Mouse (Mus musculus): Measurements from ENCODE around the gene A930017K11Rik.

A930017K11Rik gene

DNA sequence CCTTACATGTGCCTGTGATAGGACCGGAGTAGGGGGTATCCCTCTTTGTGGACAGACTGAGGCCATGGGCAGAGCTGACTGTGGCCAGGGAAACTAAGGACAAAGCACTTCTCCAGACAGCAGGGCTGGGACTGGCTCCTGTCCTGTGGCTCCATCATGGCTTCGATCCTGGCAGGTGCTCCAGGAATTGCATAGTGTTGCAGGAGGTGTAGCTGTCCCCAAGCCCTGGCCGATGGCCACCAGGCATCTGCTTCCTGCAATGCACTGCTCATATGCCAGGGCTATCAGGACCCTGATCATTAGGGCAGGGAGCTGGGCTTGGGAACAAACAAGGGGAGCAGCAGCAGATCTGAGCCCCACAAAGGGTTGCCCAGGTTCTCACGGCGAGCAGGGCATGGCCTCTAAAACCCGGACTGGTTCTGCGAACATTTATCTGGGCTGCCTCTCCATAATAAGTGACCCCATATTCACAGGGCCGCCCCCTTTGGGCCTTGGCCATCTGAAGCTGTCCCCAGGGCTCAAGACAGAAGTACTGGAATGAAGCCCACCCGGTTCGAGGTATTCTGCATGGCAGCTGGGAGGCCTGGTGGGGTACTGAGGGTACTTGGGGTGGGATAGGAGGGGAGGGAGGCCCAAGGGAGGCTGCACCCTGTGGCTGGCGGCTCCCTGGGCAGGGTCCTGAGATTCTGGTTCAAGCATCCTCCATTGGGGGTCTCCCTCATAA, 6.6 kb upstream of the A930017K11Rik start:
- DNase-seq (ENCODE audit: low spot score in 2 of 2): no peak

- no peak for DNase-seq (ENCODE audit: low spot score in 2 of 2)
Observed at GRCm38 (mm10) chr17:25957586-25958051, 5.3 kb upstream of the A930017K11Rik start.

- DNase-seq (ENCODE audit: low spot score in 2 of 2): no peak
Observed at GRCm38 (mm10) chr17:25956631-25957030, 4.3 kb upstream of the A930017K11Rik start.

GRCm38 (mm10) chr17:25956201-25956600, 3.8 kb upstream of the A930017K11Rik start:
- no peak for DNase-seq (ENCODE audit: low spot score in 2 of 2)

- DNase-seq (ENCODE audit: low spot score in 2 of 2): no peak
Observed at GRCm38 (mm10) chr17:25955736-25956135, 3.4 kb upstream of the A930017K11Rik start.

GRCm38 (mm10) chr17:25954671-25955070, 2.3 kb upstream of the A930017K11Rik start:
- no peak for DNase-seq (ENCODE audit: low spot score in 2 of 2)

DNA sequence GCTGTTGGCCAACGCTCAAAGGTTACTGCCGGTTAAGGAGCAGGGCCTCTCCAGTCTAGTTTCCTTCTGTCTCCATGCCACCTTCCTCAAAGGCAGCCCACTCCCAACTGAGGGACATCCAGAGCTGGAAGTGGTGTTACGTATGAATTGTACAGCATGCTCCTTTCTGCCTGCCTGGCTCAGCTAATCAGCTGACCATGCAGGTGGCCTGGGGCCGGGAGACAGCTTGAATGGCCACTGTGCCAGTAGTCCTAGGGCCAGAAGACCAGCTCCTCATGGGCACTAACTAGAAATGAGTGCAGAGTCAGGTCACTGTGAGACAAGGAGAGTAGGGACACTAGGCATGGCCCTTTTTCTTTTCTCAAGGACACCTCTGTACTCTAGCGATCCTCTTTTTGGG, 796 bp upstream of the A930017K11Rik start:
- no peak for DNase-seq (ENCODE audit: low spot score in 2 of 2)

DNA sequence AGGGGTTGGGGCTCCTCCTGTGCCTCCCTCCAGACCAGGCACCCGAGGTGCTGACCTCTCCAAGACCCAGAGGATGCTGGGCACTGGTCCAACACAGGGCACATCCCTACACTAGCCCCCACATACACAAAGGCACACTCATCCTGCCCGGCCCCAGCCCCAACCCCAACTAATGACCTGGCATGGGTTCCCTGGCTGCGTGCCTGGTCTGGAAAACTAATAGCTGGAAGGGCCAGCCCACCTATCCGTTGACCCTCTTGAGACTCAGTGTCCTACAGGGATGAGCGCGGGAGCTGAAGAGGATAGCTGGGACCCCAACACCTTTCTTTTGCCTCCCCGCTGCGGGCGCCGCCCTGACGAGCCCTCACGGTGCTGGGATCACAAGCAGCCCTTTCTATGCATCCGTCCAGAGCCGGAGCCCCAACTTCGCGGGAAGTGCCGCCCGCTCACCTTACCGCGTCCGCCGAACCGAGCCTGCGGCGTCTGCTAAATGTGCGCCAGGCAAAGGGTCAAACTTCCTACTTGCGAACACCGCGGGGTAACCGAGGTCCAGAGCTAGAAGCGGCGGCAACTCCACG, 1.1 kb downstream of the A930017K11Rik start:
- no peak for DNase-seq (ENCODE audit: low spot score in 2 of 2)

GRCm38 (mm10) chr17:25950706-25951105, 1.7 kb downstream of the A930017K11Rik start:
- DNase-seq (ENCODE audit: low spot score in 2 of 2): no peak

- DNase-seq (ENCODE audit: low spot score in 2 of 2): no peak
Observed at GRCm38 (mm10) chr17:25949981-25950380, 2.4 kb downstream of the A930017K11Rik start.

- no peak for DNase-seq (ENCODE audit: low spot score in 2 of 2)
Observed at GRCm38 (mm10) chr17:25948051-25948450, 4.3 kb downstream of the A930017K11Rik start.

- DNase-seq (ENCODE audit: low spot score in 2 of 2): no peak
Observed at GRCm38 (mm10) chr17:25947576-25947975, 4.8 kb downstream of the A930017K11Rik start.

DNA sequence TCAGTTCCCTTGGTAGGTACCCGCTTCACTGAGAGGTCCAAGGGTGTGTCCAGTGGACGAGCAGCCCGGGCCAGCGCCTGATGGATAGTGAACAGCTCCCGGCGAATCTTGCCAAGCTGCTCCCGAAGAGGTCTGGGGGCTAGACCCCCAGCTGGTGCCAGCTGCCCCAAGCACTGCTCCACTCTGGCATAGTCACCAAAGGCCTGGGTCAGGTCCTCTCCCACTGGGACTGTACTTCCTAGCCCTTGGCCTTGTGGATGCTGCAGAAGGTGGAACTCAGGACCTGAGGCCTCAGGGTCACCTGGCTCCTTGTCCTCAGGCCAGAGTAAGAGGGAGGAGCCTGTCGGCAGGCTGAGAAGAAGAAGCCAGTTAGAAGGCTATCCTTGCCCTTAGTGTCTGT, 5.5 kb downstream of the A930017K11Rik start:
- no peak for DNase-seq (ENCODE audit: low spot score in 2 of 2)

GRCm38 (mm10) chr17:25946349-25946748, 6.0 kb downstream of the A930017K11Rik start:
- DNase-seq (ENCODE audit: low spot score in 2 of 2): no peak

- DNase-seq (ENCODE audit: low spot score in 2 of 2): no peak
Observed at GRCm38 (mm10) chr17:25945517-25946155, 6.7 kb downstream of the A930017K11Rik start.

DNA sequence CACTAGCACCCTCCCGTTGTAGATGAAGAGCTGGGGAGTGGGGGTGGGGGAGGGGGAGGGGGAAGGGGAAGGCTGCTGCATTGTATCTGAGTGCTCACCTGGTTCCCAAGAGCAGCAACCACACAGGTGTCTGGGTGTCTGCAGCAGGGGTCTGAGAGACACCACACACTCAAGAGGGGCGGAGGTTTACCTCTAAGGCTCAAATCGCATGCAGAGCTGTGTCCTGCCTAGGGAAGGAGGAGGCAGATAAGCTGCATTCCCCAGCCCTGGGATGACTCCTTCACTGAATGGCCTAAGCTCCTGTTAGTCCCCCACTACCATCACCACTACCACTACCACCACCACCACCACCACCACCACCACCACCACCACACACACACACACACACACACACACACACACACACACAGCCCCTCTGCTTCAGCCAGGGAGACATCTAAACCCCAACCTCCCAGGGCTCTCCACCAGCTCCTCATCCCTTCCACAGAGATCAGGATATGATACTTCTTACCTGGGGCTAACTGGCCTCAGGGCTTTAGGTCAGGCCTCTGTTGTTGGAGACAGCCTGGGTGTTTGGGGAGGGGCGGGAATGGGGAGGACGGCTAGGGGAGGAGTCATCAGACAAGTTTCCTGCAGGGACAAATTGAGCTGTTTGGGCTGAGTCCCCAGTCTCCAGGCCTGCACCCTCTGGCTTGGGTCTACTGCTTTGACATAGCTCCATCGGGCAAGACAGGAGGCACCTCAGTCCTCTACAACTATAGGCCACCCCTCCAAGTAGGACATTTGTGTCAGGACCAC, 7.8 kb downstream of the A930017K11Rik start, which contains the start of the genes Pigq and Nhlrc4:
Pigq (minus strand) TSS at position 571 of the 798 bp plus-strand sequence.
Nhlrc4 (minus strand) TSS at position 596 of the 798 bp plus-strand sequence.
- no peak for DNase-seq (ENCODE audit: low spot score in 2 of 2)

DNA sequence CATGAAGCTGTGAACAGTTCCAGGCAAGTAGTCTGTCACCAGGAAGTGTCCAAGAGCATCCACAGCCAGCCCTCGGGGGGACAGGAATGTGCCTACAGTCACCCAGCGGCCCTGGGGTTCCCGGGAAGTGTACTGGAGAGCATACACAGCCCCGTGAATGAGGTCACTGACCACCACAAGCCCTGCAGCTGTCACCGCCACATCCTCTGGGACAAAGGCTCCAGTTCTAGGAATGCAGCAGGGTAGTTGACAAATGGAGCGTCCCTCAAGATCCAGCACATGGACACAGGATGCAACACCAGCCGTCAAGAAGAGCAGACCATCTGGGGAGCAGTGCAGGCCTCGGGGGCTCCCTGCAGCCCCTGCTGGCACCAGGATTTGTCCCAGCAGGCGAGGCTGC, 8.6 kb downstream of the A930017K11Rik start:
- no peak for DNase-seq (ENCODE audit: low spot score in 2 of 2)

GRCm38 (mm10) chr17:25943221-25943620, 9.1 kb downstream of the A930017K11Rik start:
- no peak for DNase-seq (ENCODE audit: low spot score in 2 of 2)

- no peak for DNase-seq (ENCODE audit: low spot score in 2 of 2)
Observed at GRCm38 (mm10) chr17:25942597-25943151, 9.7 kb downstream of the A930017K11Rik start.

DNA sequence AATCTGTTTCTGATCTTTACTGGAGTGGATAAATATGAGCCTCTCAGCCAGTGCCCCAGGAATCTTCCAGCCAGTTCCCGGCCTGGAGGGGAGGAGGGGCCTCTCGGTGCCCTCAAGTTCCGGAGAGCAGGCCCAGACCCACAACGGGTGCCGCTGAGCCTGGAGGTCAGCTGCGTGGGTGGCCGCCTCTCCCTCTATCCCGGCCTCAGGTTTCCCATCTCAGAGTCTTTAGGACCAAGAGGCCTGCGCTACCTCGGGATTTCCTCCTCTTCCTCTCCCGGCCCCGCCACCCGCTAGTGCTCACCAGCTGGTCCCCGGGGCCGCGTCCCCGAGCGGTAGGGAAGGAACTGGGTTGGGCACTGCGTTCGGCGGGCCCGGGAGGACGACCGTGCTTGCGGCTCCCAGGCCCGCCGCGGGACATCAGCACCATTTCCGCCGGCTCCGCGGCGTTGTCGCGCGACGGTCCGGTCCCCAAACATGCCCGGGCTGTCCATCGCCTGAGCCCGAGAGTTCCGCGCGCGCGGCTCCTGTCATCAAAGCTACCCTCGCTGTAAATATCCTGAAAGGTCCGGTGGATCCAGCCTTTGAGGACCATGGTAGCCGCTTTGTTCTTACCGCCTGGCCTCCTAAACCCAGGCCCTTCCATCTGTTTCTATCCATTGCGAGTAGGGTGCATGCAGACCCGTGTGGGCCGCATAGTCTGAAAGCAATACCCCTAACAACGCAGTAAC, 10.7 kb downstream of the A930017K11Rik start:
- DNase-seq (ENCODE audit: low spot score in 2 of 2): peak; percentile 71 to 75

- no peak for DNase-seq (ENCODE audit: low spot score in 2 of 2)
Observed at GRCm38 (mm10) chr17:25934526-25934925, 17.8 kb downstream of the A930017K11Rik start.
